Mouse (Mus musculus) duodenum, adult 2 months (tissue): ENCODE data around the gene Nkx2-4. TPM values are rescaled to one million over a fixed set of nuclear protein-coding genes. Genes with fewer than 3 reads are reported as not detected.

Experiments used
- polyA plus RNA-seq: library from polyadenylated mRNA; depleted of rRNA; stranded (reverse); fragments of >200 nt; gene quantifications from 2 replicates; pipeline ENCODE4 v1.2.3, GENCODE M21; 2012; ENCODE audit warnings: low replicate concordance; rRNA removed

Gene Nkx2-4
- polyA plus RNA-seq, result not detected in 2 replicates

DNA sequence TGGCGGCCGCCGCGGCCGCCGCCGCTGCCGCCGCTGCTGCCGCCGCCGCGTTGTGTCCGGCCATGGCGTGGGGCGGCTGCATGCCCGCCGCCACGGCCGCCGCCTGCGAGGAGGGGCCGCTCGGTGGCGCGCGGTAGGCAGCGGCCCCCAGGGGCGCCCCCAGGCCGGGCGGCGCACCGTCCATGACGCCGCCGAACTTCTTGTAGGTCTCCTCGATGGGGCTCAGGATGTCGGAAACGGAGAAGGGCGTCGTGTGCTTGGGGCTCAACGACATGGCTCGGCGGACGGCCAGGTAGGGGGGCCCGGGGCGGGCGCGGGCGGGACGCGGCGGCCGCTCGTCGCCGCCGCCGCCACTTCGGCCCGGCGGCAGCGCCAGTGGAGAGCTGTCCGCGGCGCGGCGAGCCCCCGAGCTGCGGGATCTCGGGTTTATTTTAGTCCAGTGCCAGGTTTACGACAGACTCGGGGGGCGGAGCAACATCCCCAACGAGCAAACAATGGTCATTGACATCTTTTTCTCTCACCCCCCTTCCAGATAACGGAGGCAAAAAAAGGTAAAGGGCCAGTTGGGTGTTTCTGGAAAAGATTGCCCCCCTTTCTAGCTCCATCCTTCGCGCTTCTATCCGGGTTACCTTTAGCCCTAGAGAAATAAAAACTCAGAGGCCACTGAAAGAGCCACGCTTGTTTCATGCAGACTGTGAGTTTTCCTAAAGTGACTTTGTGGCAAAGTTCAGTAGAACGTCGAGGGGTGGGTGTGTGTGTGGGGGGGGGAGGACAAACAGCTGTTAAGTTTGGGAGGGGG is at the start of gene Nkx2-4:
Gene Nkx2-4, minus strand, starts transcription at position 374 of the 799 bp plus-strand sequence.

Other genes starting within 250 kb of the Nkx2-4 start
- gene Kiz, start 229.6 kb downstream of the Nkx2-4 start, polyA plus RNA-seq, result 0.08 and 0.22 TPM in 2 replicates
- 3.5 and 6.3 TPM in 2 replicates for gene Xrn2, start 72.4 kb downstream of the Nkx2-4 start, polyA plus RNA-seq
- 2.0 and 6.8 TPM in 2 replicates for gene Nkx2-2, start 108.8 kb upstream of the Nkx2-4 start, polyA plus RNA-seq